Mouse (Mus musculus): ENCODE measurements around the gene Aloxe3. TPM values are rescaled to one million over a fixed set of nuclear protein-coding genes. Genes with fewer than 3 reads are reported as not detected.

Gene Aloxe3
- total RNA-seq (2012; rRNA removed), result not detected in 2 replicates
- polyA plus RNA-seq (2012; ENCODE audit: insufficient read depth in 1 of 2, insufficient read length in 2 of 2, low read depth in 1 of 2, low replicate concordance in 2 of 2, missing spikeins in 1 of 2), result under 1 TPM in 1 of 2 experiments, not detected in 1; 0.13 TPM

GRCm38 (mm10) chr11:69125852-69125918, at the start of gene Aloxe3:
TSS of gene Aloxe3 (plus strand) at chr11:69125896.
- Histone ChIP-seq H3K9ac (ENCODE audit: control insufficient read depth, low read depth, low read length, poor library complexity, severe bottlenecking) (peak within 1 kb of the TSS; percentile 27), H3K27me3 (ENCODE audit: control insufficient read depth in 1 of 2, insufficient read depth in 2 of 2, low read length in 2 of 2) (no peaks in the 10 kb centered on the region), H3K4me1 (ENCODE audit: control insufficient read depth in 1 of 2, insufficient read depth in 2 of 2, low read length in 2 of 2) (peaks cover 0 to 9% of the 10 kb centered on the region in 2 experiments; a peak in 2 of 4 replicates), H3K36me3 (ENCODE audit: control insufficient read depth in 1 of 2, insufficient read depth in 2 of 2, low read length in 2 of 2) (0 out of 4 replicates have a peak, but pooled peaks cover 0 to 2% of the 10 kb centered on the region in 2 experiments), H3K79me2 (ENCODE audit: control insufficient read depth, insufficient read depth, low read length, poor library complexity) (no peaks in the 10 kb centered on the region), H3K27ac (ENCODE audit: control insufficient read depth, low read depth, low read length) (peak within 1 kb of the TSS; percentile 1; the same call in 1 of the 2 replicates), H3K4me3 (ENCODE audit: control insufficient read depth in 1 of 2, insufficient read depth in 1 of 2, low read depth in 2 of 2, low read length in 2 of 2) (peak within 1 kb of the TSS; percentile 51 to 57), H3K9me3 (replicated peaks; ENCODE audit: insufficient read depth, low read length) (no peaks in the 10 kb centered on the region)
- no peak for DNase-seq (ENCODE audit: low read depth, low spot score)
- TF ChIP-seq CHD2 (IDR thresholded peaks at IDR 0.05; ENCODE audit: low read length) (no peak), MYC (IDR thresholded peaks at IDR 0.05; ENCODE audit: low read depth, low read length) (no peak), RAD21 (IDR thresholded peaks at IDR 0.05; ENCODE audit: low read depth, low read length) (no peak), MAZ (IDR thresholded peaks at IDR 0.05; ENCODE audit: low read depth, low read length) (no peak), ZNF384 (IDR thresholded peaks at IDR 0.05; ENCODE audit: low read depth, low read length) (no peak), MAX (IDR thresholded peaks at IDR 0.05; ENCODE audit: low read length) (no peak), TCF12 (IDR thresholded peaks at IDR 0.05; ENCODE audit: low read depth, low read length) (no peak), POLR2AphosphoS2 (IDR thresholded peaks at IDR 0.05; ENCODE audit: low read length) (no peak), MAFK (IDR thresholded peaks at IDR 0.05; ENCODE audit: borderline replicate concordance, low read depth, low read length) (no peak), NRF1 (IDR thresholded peaks at IDR 0.05; ENCODE audit: insufficient read depth, low read depth, low read length, poor library complexity, severe bottlenecking) (no peak), E2F4 (IDR thresholded peaks at IDR 0.05; ENCODE audit: borderline replicate concordance, low read depth, low read length) (no peak), GABPA (IDR thresholded peaks at IDR 0.05; ENCODE audit: low read depth, low read length) (no peak), UBTF (IDR thresholded peaks at IDR 0.05; ENCODE audit: borderline replicate concordance, insufficient read depth, low read depth, low read length) (no peak)

- peaks cover 0 to 3% of the 10 kb centered on the region in 2 experiments; a peak in 1 of 4 replicates for H3K36me3 ChIP-seq (ENCODE audit: control insufficient read depth in 1 of 2, insufficient read depth in 2 of 2, low read length in 2 of 2)
- H3K27me3 ChIP-seq (ENCODE audit: control insufficient read depth in 1 of 2, insufficient read depth in 2 of 2, low read length in 2 of 2), result no peaks in the 10 kb centered on the region
- H3K4me3 ChIP-seq (ENCODE audit: control insufficient read depth in 1 of 2, insufficient read depth in 1 of 2, low read depth in 2 of 2, low read length in 2 of 2), result no peak overlapping the region
- DNase-seq (ENCODE audit: low read depth, low spot score), result no peak
- no peak overlapping the region for H3K9ac ChIP-seq (ENCODE audit: control insufficient read depth, low read depth, low read length, poor library complexity, severe bottlenecking)
- no peak for TF ChIP-seq USF1 (IDR thresholded peaks at IDR 0.05; ENCODE audit: low read depth, low read length)
- no peak for TF ChIP-seq ELF1 (IDR thresholded peaks at IDR 0.05; ENCODE audit: low read depth, low read length)
- TF ChIP-seq POLR2AphosphoS5 (IDR thresholded peaks at IDR 0.05; ENCODE audit: borderline replicate concordance, low read depth, low read length), result no peak
- TF ChIP-seq TAL1 (IDR thresholded peaks at IDR 0.05; ENCODE audit: low read length), result no peak
- no peak for TF ChIP-seq USF2 (IDR thresholded peaks at IDR 0.05; ENCODE audit: borderline replicate concordance in 1 of 2, insufficient read depth in 1 of 2, low read depth in 1 of 2, low read length in 2 of 2)
- TF ChIP-seq ZC3H11A (IDR thresholded peaks at IDR 0.05; ENCODE audit: low read depth, low read length), result no peak
- no peak for TF ChIP-seq MAX (IDR thresholded peaks at IDR 0.05; ENCODE audit: low read length)
- no peak for TF ChIP-seq MAFK (IDR thresholded peaks at IDR 0.05; ENCODE audit: borderline replicate concordance, low read depth, low read length)
- TF ChIP-seq HCFC1 (IDR thresholded peaks at IDR 0.05; ENCODE audit: low read depth, low read length), result no peak
- no peak for TF ChIP-seq MYC (IDR thresholded peaks at IDR 0.05; ENCODE audit: low read depth, low read length)
- TF ChIP-seq NRF1 (IDR thresholded peaks at IDR 0.05; ENCODE audit: insufficient read depth, low read depth, low read length, poor library complexity, severe bottlenecking), result no peak
- no peak for TF ChIP-seq TBP (IDR thresholded peaks at IDR 0.05; ENCODE audit: low read depth, low read length)
- TF ChIP-seq ZNF384 (IDR thresholded peaks at IDR 0.05; ENCODE audit: low read depth, low read length), result no peak
- TF ChIP-seq NELFE (IDR thresholded peaks at IDR 0.05; ENCODE audit: low read depth, low read length), result no peak
- TF ChIP-seq GATA1 (IDR thresholded peaks at IDR 0.05; ENCODE audit: low read depth, low read length), result no peak
- TF ChIP-seq JUND (IDR thresholded peaks at IDR 0.05; ENCODE audit: low read depth, low read length), result no peak
- TF ChIP-seq MYB (IDR thresholded peaks at IDR 0.05; ENCODE audit: low read depth, low read length), result no peak
- H3K9me3 ChIP-seq (replicated peaks; ENCODE audit: insufficient read depth, low read length), result no peaks in the 10 kb centered on the region
- no peak overlapping the region for H3K27ac ChIP-seq (ENCODE audit: control insufficient read depth, low read depth, low read length)
- no peaks in the 10 kb centered on the region for H3K79me2 ChIP-seq (ENCODE audit: control insufficient read depth, insufficient read depth, low read length, poor library complexity)
- H3K4me1 ChIP-seq (ENCODE audit: control insufficient read depth in 1 of 2, insufficient read depth in 2 of 2, low read length in 2 of 2), result peaks cover 0 to 12% of the 10 kb centered on the region in 2 experiments; a peak in 3 of 4 replicates
These were observed 49.1 kb upstream of the Aloxe3 start for GRCm38 (mm10) chr11:69076572-69076971.
